Mouse (Mus musculus): ENCODE results near the gene Pih1d1.
"Not testable (repeated sequence)": the region's sequence is repeated elsewhere in the genome, so short reads cannot be mapped to it uniquely, and the experiment has no call there.

Gene Pih1d1

GRCm38 (mm10) chr7:45169495-45169894, 15.4 kb downstream of the Pih1d1 start:
- DNase-seq, result no peak

- DNase-seq, result no peak
These were observed 18.9 kb downstream of the Pih1d1 start for GRCm38 (mm10) chr7:45172974-45173373.

- not testable (repeated sequence) for DNase-seq
These were observed 19.7 kb downstream of the Pih1d1 start for GRCm38 (mm10) chr7:45173772-45174171.

GRCm38 (mm10) chr7:45174567-45175280, 20.6 kb downstream of the Pih1d1 start:
- DNase-seq, result no peak

GRCm38 (mm10) chr7:45175398-45175797, 21.3 kb downstream of the Pih1d1 start:
- DNase-seq, result no peak

- DNase-seq, result no peak
These were observed 21.8 kb downstream of the Pih1d1 start for GRCm38 (mm10) chr7:45175929-45176328.

- no peak for DNase-seq
These were observed 22.3 kb downstream of the Pih1d1 start for GRCm38 (mm10) chr7:45176356-45176755.

- no peak for DNase-seq
These were observed 24.4 kb downstream of the Pih1d1 start for GRCm38 (mm10) chr7:45178550-45178949.

GRCm38 (mm10) chr7:45179469-45179868, 25.4 kb downstream of the Pih1d1 start, which contains the start of gene Gfy:
TSS of gene Gfy (minus strand) at chr7:45179569.
- no peak for DNase-seq

GRCm38 (mm10) chr7:45180896-45181477, 26.9 kb downstream of the Pih1d1 start, which contains the start of gene Pth2:
TSS of gene Pth2 (plus strand) at chr7:45180995.
- DNase-seq, result no peak

- no peak for DNase-seq
These were observed 27.4 kb downstream of the Pih1d1 start for GRCm38 (mm10) chr7:45181540-45181939.

GRCm38 (mm10) chr7:45182199-45182601, 28.1 kb downstream of the Pih1d1 start:
- DNase-seq, result peak; percentile 93

- DNase-seq, result no peak
These were observed 28.5 kb downstream of the Pih1d1 start for GRCm38 (mm10) chr7:45182606-45183005.

GRCm38 (mm10) chr7:45183672-45184071, 29.6 kb downstream of the Pih1d1 start:
- no peak for DNase-seq

GRCm38 (mm10) chr7:45185921-45186320, 31.8 kb downstream of the Pih1d1 start:
- no peak for DNase-seq

GRCm38 (mm10) chr7:45189600-45189999, 35.5 kb downstream of the Pih1d1 start:
- DNase-seq, result no peak

GRCm38 (mm10) chr7:45190186-45190585, 36.1 kb downstream of the Pih1d1 start:
- no peak for DNase-seq

GRCm38 (mm10) chr7:45191161-45191560, 37.1 kb downstream of the Pih1d1 start:
- no peak for DNase-seq

GRCm38 (mm10) chr7:45191803-45192363, 37.8 kb downstream of the Pih1d1 start:
- no peak for DNase-seq

GRCm38 (mm10) chr7:45192585-45193310, 38.6 kb downstream of the Pih1d1 start:
- no peak for DNase-seq

- no peak for DNase-seq
These were observed 39.3 kb downstream of the Pih1d1 start for GRCm38 (mm10) chr7:45193406-45193805.

- DNase-seq, result no peak
These were observed 40.0 kb downstream of the Pih1d1 start for GRCm38 (mm10) chr7:45193871-45194785.
